Mouse (Mus musculus) induced T-regulatory cell, adult 2 months (primary cell): Measurements from ENCODE around the gene Habp2.
"Not testable (repeated sequence)": the region's sequence is repeated elsewhere in the genome, so short reads cannot be mapped to it uniquely, and the experiment has no call there.

Experiments
- DNase-seq: peaks from one replicate; pipeline ENCODE4 v3.0.0-alpha.2; 2012; ENCODE audit warnings: low read depth

Habp2 gene

GRCm38 (mm10) chr19:56296668-56297067 is 9.7 kb downstream of the Habp2 start:
- DNase-seq = peak; percentile 52

- no peak for DNase-seq
These were observed 10.3 kb downstream of the Habp2 start for GRCm38 (mm10) chr19:56297264-56297663.

DNA sequence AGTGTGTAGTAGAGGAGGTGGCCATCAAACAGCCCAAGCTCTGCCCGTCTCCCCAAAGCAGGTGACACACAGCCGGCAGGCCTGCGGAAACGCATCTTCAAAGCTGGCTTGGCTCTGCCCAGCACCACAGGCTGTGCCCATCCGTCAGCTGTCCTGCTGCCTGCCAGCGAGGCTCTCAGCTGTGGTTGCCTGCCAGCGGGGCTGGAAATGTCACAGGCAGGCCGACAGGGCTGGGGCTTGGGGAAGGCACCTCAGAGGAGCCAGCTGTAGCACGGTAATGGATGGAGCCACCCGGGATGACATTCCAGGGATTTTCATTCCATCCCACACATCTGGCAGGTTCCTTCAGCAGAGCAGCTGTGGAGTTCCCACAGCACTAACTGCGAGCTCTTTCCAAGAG is 13.9 kb downstream of the Habp2 start:
- no peak for DNase-seq

DNA sequence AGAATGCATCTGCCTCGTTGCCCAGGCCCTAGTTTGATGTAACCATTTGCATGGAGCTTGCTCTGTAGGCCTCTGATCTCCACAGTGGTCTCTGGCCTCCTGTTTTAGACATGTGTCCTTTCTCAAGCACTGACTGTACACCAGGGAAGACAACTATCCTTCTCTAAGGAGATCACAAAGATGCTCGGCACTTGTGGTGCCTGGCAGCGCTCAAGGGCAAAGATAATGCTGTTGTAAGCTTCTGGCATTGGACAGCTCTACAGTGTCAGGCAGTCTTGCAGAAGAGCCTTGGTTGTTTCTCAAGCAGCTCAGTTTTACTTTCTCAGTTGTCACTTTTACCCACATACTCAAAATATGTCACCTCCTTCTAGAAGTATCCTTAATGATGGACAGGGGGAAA is 29.6 kb downstream of the Habp2 start:
- no peak for DNase-seq

- DNase-seq = no peak
These were observed 32.3 kb downstream of the Habp2 start for GRCm38 (mm10) chr19:56319219-56319618.

DNA sequence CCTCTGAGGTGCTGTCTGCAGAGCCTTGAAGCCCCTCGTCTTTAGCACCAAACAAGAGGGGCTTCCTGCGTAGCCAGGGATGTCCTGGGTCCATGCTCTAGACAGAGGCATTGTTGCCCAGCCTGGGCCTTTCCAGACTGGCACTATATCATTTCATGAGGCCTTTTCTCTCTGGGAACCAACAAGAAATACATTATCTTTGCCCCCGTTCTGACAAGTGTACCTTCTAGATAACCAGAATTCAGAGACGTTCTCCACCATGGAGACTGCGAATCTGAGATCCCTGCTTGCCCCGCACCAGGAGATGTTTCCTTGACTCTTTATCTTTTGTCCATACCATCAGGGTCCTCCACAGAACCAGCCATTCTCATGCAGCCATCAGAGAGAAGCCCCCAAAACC is 32.7 kb downstream of the Habp2 start:
- DNase-seq = no peak

DNA sequence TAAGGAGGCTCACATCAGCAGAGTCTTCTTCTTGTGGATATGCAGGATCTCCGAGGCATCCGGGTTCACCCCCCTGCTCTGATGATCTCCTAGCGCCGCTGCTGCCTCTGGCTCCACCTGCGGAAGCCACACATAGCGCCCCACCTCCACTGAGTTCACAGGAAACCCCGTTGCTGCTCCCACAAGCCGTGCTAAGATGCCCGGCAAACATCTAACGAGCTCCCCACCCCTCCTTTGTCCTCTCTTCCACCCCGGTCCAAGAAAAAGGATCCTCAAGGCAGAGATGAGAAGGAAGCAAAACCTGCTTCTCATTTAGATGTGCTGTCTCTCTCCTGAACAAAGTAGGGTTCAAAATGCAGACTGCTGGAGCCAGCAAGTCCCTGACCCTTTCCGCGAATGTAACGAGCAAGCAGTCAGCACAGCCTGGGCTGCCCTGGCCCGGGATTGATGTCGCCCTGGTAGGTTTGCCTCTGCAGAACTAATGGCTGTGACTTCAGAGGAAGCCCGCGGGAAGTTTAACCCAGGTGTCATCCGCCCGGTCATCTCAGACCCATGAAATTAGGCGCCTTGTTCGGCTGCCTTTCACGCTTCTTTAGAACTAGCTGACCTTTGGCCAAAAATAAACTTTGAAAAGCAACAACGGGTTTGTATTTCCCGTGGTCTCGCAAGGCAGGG is 33.4 kb downstream of the Habp2 start:
- DNase-seq = peak; percentile 76

GRCm38 (mm10) chr19:56321303-56321920 is 34.5 kb downstream of the Habp2 start:
- DNase-seq = no peak

GRCm38 (mm10) chr19:56325676-56326075 is 38.7 kb downstream of the Habp2 start:
- no peak for DNase-seq

DNA sequence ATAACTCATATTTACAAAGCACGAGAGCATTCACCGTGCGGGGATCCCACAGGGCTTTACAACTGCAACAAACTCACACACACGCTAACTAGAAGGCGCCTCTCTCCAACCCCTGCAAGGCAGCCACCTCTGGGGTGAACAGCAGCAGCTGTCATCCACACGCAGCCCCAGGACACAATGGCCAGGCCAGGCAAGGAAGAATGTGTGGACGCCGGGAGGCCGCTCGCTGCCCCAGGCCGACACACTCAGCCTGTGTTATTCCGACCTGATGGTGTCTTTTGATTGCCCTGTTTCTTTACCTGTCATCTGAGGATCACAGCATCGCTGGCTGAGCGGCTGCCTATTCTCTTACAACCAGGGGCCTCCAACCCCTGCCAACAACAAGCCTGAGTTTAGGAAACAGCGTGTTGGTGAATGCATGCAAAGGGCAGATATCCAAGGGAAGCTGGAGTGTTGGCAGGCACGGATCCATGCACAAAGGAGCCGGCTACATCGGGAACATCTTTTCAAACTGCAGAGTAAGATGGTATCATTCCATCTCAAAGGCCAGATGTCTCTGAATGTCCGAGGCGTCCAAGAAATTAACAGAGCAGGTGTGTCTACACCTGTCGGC is 39.4 kb downstream of the Habp2 start:
- no peak for DNase-seq

DNA sequence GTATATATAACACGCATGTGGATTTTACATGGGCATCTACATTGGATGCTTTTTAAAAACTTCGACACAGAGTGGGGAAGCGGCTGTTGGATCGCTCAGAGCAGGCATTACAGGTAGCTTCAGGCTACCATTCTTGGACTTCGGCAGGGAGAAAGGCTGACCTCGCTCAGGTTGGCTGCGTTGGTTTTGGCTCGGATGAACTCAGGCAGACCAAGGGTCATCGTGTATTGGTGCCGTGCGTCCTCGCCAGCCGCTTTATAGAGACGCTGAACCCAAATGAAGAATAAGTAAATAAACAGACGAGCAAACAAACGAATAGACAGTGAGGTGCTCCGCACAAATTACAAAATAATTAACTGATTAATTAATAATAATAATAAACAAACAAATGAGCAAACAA is 49.4 kb downstream of the Habp2 start:
- no peak for DNase-seq

DNA sequence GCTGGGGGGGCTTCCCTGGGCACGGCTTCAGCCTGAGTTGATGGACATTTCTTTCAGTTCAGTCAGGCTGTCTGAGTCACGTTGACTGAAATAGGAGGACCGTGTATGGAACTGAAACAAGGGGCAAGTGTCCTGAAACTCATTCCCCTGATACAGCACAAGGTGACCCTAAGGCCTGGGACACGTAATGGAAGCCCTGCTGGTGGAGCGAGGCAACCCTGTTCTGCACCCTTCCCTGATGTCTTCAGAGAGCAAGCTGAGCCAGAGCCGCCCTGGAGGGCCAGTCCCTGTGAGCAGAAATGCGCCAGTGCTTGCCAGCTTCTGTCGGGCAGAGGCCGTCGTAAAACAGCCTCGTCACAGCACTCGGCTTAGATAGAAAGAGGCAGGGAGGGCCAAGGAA is 49.9 kb downstream of the Habp2 start:
- DNase-seq = no peak

DNA sequence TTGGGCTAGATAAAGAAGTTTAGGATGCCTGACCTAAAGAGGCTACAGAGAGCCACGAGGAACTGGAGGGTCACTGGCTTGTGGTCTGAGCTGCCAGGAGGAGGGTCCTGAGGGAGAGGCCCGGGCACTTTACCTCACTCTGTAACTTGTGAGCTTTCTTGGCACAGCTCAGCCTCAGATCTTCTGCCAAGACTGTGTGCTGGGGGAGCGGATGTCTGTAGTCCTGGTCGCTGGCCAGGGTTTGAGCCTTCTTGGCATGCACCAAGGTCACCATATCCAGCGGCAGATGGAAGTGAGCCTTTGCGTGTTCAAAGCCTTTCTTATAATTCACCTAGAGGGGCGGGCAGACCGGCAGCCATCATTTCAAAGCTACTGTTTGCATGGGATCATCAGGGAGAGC is 55.1 kb downstream of the Habp2 start:
- no peak for DNase-seq

GRCm38 (mm10) chr19:56343869-56344563 is 57.1 kb downstream of the Habp2 start:
- DNase-seq = no peak

GRCm38 (mm10) chr19:56346016-56346415 is 59.1 kb downstream of the Habp2 start:
- peak; percentile 33 for DNase-seq

- DNase-seq = no peak
These were observed 59.8 kb downstream of the Habp2 start for GRCm38 (mm10) chr19:56346750-56347149.

DNA sequence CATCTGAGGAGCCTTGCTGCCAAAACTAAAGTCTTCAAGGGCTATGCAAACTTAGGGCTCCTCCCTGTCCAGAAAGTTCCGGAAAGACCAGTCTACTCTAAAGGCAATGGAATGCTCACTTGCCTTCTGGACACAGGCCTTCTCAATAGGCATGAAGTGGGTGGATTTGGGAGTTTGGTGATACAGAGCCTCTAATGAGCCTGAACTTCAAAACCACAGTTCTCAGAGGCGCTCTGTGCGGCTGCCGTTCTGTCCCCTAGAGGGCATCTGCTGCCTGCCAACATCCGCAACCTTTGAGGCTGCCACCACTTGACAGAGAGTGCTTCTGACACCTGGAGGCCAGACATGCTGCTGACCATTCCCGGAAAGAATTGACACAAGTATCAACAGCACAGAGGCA is 62.4 kb downstream of the Habp2 start:
- DNase-seq = peak; percentile 21

DNA sequence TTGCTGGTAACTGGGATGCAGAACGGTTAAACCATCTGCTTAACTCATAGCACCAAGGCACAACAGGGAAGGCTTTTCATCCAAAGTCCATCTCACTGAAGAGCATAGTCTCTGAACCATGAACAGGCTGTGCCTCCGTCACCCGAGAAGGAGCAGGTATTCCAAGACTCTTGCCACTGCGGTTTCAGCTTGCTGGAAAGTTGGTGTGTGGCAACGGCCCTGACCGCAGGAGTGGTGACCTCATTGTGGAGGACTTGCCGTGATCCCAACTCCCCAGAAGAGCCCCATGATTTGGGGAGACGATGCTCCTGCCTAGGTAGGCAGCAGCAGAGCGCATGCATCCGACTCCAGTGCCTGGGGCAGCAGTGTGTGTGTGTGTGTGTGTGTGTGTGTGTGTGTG is 66.8 kb downstream of the Habp2 start:
- DNase-seq = no peak

- DNase-seq = no peak
These were observed 68.3 kb downstream of the Habp2 start for GRCm38 (mm10) chr19:56355201-56355600.

GRCm38 (mm10) chr19:56356480-56357373 is 69.8 kb downstream of the Habp2 start:
- peak; percentile 75 for DNase-seq

DNA sequence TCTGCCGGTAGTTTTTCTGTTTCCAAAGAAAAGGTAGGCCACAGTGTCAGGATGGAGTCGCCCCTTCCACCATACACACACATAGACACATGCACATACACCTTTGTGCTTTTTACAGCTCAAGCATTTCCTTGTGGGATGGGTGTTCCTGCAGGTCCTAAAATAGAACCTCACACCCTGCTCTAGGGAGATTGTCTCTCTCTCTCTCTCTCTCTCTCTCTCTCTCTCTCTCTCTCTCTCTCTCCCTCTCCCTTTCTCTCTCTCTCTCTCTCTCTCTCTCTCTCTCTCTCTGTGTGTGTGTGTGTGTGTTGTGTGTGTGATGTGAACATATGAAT is 70.4 kb downstream of the Habp2 start:
- not testable (repeated sequence) for DNase-seq

GRCm38 (mm10) chr19:56358890-56359289 is 72.0 kb downstream of the Habp2 start:
- DNase-seq = no peak
